Mouse (Mus musculus): Measurements from ENCODE around the gene Spcs2.

DNA sequence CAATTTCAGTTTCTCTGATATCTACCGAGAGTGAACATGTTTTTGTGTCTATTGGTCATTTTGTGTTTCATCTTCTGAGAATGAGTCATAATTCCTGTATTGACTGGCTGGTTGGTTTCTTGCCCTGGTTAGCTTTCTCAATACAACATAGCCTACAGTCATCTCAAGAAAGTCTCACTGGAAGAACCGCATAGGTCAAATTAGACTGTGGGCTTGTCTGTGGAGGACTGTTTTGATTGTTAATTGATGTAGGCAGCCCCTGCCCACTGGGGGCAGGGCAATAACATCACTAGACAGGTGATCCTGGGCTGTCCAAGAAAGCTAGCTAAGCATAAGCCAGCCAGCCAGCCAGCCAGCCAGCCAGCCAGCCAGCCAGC lies 29.4 kb downstream of the Spcs2 start:
- TF ChIP-seq POLR2A (IDR thresholded peaks at IDR 0.05; ENCODE audit: insufficient read depth, low read depth, low read length) (no peak), CTCF (IDR thresholded peaks at IDR 0.05; ENCODE audit: insufficient read depth, low read depth, low read length) (no peak)
